Mouse (Mus musculus) midbrain, embryonic 14.5 days (tissue): ENCODE data around the gene Ak5. TPM values are rescaled to one million over a fixed set of nuclear protein-coding genes. Genes with fewer than 3 reads are reported as not detected.
"Not testable (repeated sequence)": the region's sequence is repeated elsewhere in the genome, so short reads cannot be mapped to it uniquely, and the experiment has no call there.

Experiments used
- ATAC-seq: fragments of 200-750 bp; cut with Nextera tagmentation; 2 replicates; pipeline ENCODE4 v1.8.0; 2017; ENCODE audit warnings: moderate number of reproducible peaks, moderate library complexity; ENCODE audit not compliant: low FRiP score, low TSS enrichment
- DNase-seq: peaks from one replicate; pipeline ENCODE4 v3.0.0-alpha.2; 2015
- H3K27ac ChIP-seq: fragments of 300-500 bp; sonication (generic); replicated peaks from 2 replicates; pipeline ENCODE4 v1.5.1; 2014; ENCODE audit warnings: mild to moderate bottlenecking, low read depth, low read length, moderate library complexity
- H3K27me3 ChIP-seq: fragments of 300-500 bp; sonication (generic); 2 replicates; pipeline ENCODE4 v1.6.1; 2014; ENCODE audit warnings: low read length, control low read depth, mixed read lengths; ENCODE audit not compliant: control insufficient read depth, insufficient read depth
- H3K36me3 ChIP-seq: fragments of 300-500 bp; sonication (generic); 2 replicates; pipeline ENCODE4 v1.6.1; 2014; ENCODE audit warnings: low read length, control low read depth; ENCODE audit not compliant: control insufficient read depth, insufficient read depth
- H3K4me1 ChIP-seq: fragments of 300-500 bp; sonication (generic); 2 replicates; pipeline ENCODE4 v1.6.1; 2014; ENCODE audit warnings: mild to moderate bottlenecking, antibody characterized with exemption, low read length, control low read depth; ENCODE audit not compliant: control insufficient read depth, insufficient read depth
- H3K4me2 ChIP-seq: fragments of 300-500 bp; sonication (generic); 2 replicates; pipeline ENCODE4 v1.6.1; 2014; ENCODE audit warnings: mild to moderate bottlenecking, low read length, moderate library complexity
- H3K4me3 ChIP-seq: fragments of 300-500 bp; sonication (generic); replicated peaks from 2 replicates; pipeline ENCODE4 v1.5.1; 2014; ENCODE audit warnings: low read depth, low read length
- H3K9ac ChIP-seq: fragments of 300-500 bp; sonication (generic); replicated peaks from 2 replicates; pipeline ENCODE4 v1.6.1; 2014; ENCODE audit warnings: mild to moderate bottlenecking, low read length, moderate library complexity
- H3K9me3 ChIP-seq: fragments of 300-500 bp; sonication (generic); 2 replicates; pipeline ENCODE4 v1.6.1; 2016; ENCODE audit warnings: low read length, control low read depth, mixed read lengths; ENCODE audit not compliant: control insufficient read depth
- WGBS: fragments of 180-500 bp; shearing (Covaris S2); extraction: QIAGEN DNeasy Blood & Tissue Kit; methylation state at CpG from one replicate; pipeline ENCODE4 v1.1.7; 2014; 5-methylcytosine and 5-hydroxymethylcytosine counted together
- polyA plus RNA-seq: library from polyadenylated mRNA; unstranded; fragments of >200 nt; fragmentation: Nextera tagmentation; extraction: Ambion mirVana; gene quantifications from 2 replicates; pipeline ENCODE4 v1.2.1, GENCODE M21; 2014

Gene Ak5
- polyA plus RNA-seq, 1 experiment from 2014 or later = 9.2 TPM

- Histone ChIP-seq H3K4me1 (no peaks in the 10 kb centered on the region), H3K27ac (no peak overlapping the region), H3K27me3 (no peaks in the 10 kb centered on the region), H3K4me2 (no peak overlapping the region), H3K9me3 (no peaks in the 10 kb centered on the region), H3K36me3 (no peaks in the 10 kb centered on the region), H3K9ac (no peak overlapping the region), H3K4me3 (no peak overlapping the region)
- 92% methylated on average over 8 of the region's 8 CpGs for WGBS
- ATAC-seq (no peak), DNase-seq (no peak)
Measured at GRCm38 (mm10) chr3:152468032-152468431, 200.1 kb downstream of the Ak5 start.

- H3K4me1 ChIP-seq = no peaks in the 10 kb centered on the region
- no peak for DNase-seq
- H3K27me3 ChIP-seq = no peaks in the 10 kb centered on the region
- H3K27ac ChIP-seq = no peak overlapping the region
- H3K9ac ChIP-seq = no peak overlapping the region
- WGBS = 92% methylated on average over 4 of the region's 4 CpGs
- H3K36me3 ChIP-seq = peaks cover under 1% of the 10 kb centered on the region; the same call in 1 of the 2 replicates
- ATAC-seq = no peak
- no peak overlapping the region for H3K4me2 ChIP-seq
- no peak overlapping the region for H3K4me3 ChIP-seq
- no peaks in the 10 kb centered on the region for H3K9me3 ChIP-seq
Measured at GRCm38 (mm10) chr3:152467312-152467711, 200.8 kb downstream of the Ak5 start.

- no peak for DNase-seq
- H3K36me3 ChIP-seq = peaks cover 5% of the 10 kb centered on the region; the same call in 1 of the 2 replicates
- no peaks in the 10 kb centered on the region for H3K9me3 ChIP-seq
- H3K4me3 ChIP-seq = no peak overlapping the region
- WGBS = 93% methylated on average over 9 of the region's 9 CpGs
- H3K4me2 ChIP-seq = no peak overlapping the region
- H3K27me3 ChIP-seq = no peaks in the 10 kb centered on the region
- no peak for ATAC-seq
- H3K27ac ChIP-seq = no peak overlapping the region
- H3K9ac ChIP-seq = no peak overlapping the region
- no peaks in the 10 kb centered on the region for H3K4me1 ChIP-seq
Measured at GRCm38 (mm10) chr3:152466849-152467248, 201.3 kb downstream of the Ak5 start.

DNA sequence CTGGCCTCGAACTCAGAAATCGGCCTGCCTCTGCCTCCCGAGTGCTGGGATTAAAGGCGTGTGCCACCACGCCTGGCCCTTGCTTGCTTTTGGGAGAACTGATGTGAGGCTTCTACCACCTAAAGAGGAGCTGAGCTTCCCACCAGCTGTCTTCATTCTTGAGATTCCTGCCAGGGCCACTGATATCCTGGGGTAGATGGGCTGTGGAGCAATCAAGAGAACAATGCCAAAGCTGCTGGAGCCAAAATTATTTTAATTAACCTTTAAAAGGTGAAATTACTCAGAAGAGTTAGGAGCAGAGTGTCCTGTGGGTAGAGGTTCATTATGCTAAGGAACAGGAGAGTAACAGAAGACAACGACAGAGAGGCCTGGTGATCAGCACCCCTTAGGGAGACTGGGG, 202.8 kb downstream of the Ak5 start:
- Histone ChIP-seq H3K4me3 (no peak overlapping the region), H3K27me3 (no peaks in the 10 kb centered on the region), H3K36me3 (peaks cover 8% of the 10 kb centered on the region), H3K9ac (no peak overlapping the region), H3K27ac (no peak overlapping the region), H3K9me3 (no peaks in the 10 kb centered on the region), H3K4me1 (no peaks in the 10 kb centered on the region), H3K4me2 (no peak overlapping the region)
- ATAC-seq (no peak), DNase-seq (no peak)
- WGBS = 89% methylated on average over 6 of the region's 6 CpGs

DNA sequence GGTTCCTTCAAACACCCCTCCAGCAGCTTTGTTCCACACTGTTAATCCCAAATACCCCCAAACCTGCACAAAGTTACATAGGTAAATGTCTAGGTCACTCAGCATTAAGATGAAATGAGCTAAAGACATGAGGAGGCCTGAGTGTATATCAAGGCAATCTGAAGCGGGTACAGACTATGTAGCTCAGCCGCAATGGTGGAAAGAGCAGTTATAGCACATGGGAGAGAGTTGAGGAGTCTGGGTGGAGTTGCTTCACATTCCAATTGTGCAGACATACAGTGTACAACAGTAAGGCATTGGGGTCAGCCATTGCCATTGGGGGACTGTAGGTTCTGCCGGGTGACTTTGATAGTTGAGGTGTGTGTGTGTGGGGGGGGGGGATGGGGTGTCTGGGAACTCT, 203.7 kb downstream of the Ak5 start:
- Histone ChIP-seq H3K27ac (no peak overlapping the region), H3K36me3 (peaks cover 8% of the 10 kb centered on the region), H3K4me3 (no peak overlapping the region), H3K9me3 (no peaks in the 10 kb centered on the region), H3K9ac (no peak overlapping the region), H3K4me1 (no peaks in the 10 kb centered on the region), H3K27me3 (no peaks in the 10 kb centered on the region), H3K4me2 (no peak overlapping the region)
- 100% methylated on average over 3 of the region's 3 CpGs for WGBS
- ATAC-seq (no peak), DNase-seq (no peak)

GRCm38 (mm10) chr3:152462900-152463299, 205.3 kb downstream of the Ak5 start:
- peaks cover 14% of the 10 kb centered on the region for H3K36me3 ChIP-seq
- no peaks in the 10 kb centered on the region for H3K4me1 ChIP-seq
- no peak for ATAC-seq
- 94% methylated on average over 10 of the region's 10 CpGs for WGBS
- H3K27me3 ChIP-seq = no peaks in the 10 kb centered on the region
- DNase-seq = no peak
- H3K9me3 ChIP-seq = no peaks in the 10 kb centered on the region
- no peak overlapping the region for H3K27ac ChIP-seq
- H3K9ac ChIP-seq = no peak overlapping the region
- no peak overlapping the region for H3K4me3 ChIP-seq
- H3K4me2 ChIP-seq = no peak overlapping the region

GRCm38 (mm10) chr3:152462038-152462547, 206.1 kb downstream of the Ak5 start:
- WGBS = 93% methylated on average over 10 of the region's 10 CpGs
- Histone ChIP-seq H3K4me3 (no peak overlapping the region), H3K36me3 (peaks cover 22% of the 10 kb centered on the region), H3K27ac (no peak overlapping the region), H3K27me3 (no peaks in the 10 kb centered on the region), H3K4me2 (no peak overlapping the region), H3K4me1 (no peaks in the 10 kb centered on the region), H3K9ac (no peak overlapping the region), H3K9me3 (no peaks in the 10 kb centered on the region)
- ATAC-seq (no peak), DNase-seq (no peak)

- H3K4me2 ChIP-seq = no peak overlapping the region
- H3K4me3 ChIP-seq = no peak overlapping the region
- H3K9ac ChIP-seq = no peak overlapping the region
- 63% methylated on average over 4 of the region's 4 CpGs for WGBS
- no peaks in the 10 kb centered on the region for H3K4me1 ChIP-seq
- H3K9me3 ChIP-seq = no peaks in the 10 kb centered on the region
- H3K36me3 ChIP-seq = peaks cover 35% of the 10 kb centered on the region
- no peak for ATAC-seq
- no peak overlapping the region for H3K27ac ChIP-seq
- no peak for DNase-seq
- no peaks in the 10 kb centered on the region for H3K27me3 ChIP-seq
Measured at GRCm38 (mm10) chr3:152460802-152461201, 207.4 kb downstream of the Ak5 start.

GRCm38 (mm10) chr3:152458875-152459274, 209.3 kb downstream of the Ak5 start:
- H3K36me3 ChIP-seq = peaks cover 48% of the 10 kb centered on the region
- 98% methylated on average over 4 of the region's 4 CpGs for WGBS

More at GRCm38 (mm10) chr3:152458875-152459274, 209.3 kb downstream of the Ak5 start:
- not testable (repeated sequence) for ATAC-seq, H3K9ac ChIP-seq, H3K27me3 ChIP-seq, H3K4me2 ChIP-seq, H3K4me3 ChIP-seq, DNase-seq, H3K4me1 ChIP-seq, H3K27ac ChIP-seq, H3K9me3 ChIP-seq
